Mouse (Mus musculus): ENCODE results near the gene Rimbp3.
"Not testable (repeated sequence)": the region's sequence is repeated elsewhere in the genome, so short reads cannot be mapped to it uniquely, and the experiment has no call there.

Rimbp3 gene

DNA sequence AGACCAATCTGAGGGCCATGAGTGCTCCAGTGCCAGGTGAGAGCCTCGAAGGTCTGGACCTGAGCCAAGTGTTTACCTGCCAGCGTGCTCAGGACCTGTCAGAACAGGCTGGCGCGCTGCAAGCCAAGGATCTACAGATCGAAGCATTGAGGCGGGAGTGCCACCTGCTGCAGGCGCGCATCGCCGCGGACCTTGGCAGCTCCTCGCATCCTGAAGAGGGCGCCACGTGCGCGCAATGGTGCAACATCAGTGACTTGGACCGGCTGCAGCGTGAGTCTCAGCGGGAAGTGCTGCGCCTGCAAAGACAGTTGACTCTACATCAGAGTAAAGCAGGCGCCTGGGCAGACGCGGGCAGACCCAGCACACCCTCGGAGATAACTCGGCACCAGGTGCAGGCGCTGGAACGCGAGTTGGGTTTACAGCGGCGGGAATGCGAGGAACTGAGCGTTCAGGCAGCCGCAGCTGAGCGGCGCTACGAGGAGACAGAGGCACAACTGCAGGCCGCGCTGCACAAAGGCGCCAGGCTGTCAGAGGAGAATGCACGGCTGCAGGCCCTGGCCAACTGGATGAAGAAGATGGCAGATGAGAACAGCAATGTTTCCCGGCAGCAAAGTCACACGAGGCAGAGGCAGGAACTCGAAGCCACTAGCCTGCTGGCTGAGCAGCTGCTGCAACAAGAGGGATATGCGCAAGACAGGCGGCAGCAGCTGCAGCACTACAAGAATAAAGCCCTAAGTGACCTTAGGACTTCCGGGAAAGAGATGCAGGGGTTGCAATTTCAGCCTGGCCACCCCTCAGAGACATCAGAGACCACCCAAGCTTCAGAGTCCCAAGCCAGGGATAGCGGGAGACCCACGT is 1.8 kb downstream of the Rimbp3 start:
- in situ Hi-C loops (cut with MboI; ENCODE audit: low pct_unique_long_range_greater_than_20kb in 1 of 2, low sequenced_read_pairs in 2 of 2, unreplicated experiment in 1 of 2) = loop anchor here in 1 of 2 experiments (5.0 kb wide), 1 partner anchor 52 kb away; no protein-coding TSS in a partner anchor

DNA sequence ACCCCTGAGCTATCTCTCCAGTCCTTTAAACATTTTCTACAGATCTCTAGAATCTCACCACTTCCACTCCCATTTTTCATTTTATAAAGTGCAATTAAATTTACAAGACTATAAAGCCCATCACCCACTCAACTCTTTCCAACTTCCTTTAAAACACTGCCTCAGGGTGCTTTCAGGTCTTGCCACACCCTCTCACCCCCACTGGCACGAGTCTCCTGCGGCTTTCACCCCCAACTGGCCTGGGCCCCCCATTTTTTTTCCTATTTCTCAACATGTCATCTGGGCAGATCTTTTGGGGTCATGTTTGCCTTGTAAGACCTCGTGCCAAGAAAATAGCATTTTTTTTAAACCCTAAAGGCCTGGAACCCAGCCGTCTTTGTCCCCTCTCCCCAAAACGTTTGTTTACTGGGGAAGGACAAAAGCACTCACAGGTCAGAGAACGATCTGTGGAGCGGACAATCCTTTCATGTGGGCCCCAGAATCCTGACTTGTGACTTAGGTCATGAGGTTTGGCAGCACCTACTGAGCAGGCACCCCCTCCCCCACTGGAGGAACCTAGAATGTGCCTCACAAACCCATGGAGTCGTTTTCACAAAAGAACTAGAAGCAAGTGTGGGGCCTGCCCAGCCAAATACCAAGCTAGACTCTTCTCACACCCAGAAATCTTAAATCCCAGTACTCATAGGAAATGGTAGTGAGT is 8.7 kb downstream of the Rimbp3 start:
- in situ Hi-C loops (cut with MboI; ENCODE audit: low pct_unique_long_range_greater_than_20kb in 1 of 2, low sequenced_read_pairs in 2 of 2, unreplicated experiment in 1 of 2) = loop anchor here in 1 of 2 experiments (5.0 kb wide), 1 partner anchor 35 kb away; no protein-coding TSS in a partner anchor

DNA sequence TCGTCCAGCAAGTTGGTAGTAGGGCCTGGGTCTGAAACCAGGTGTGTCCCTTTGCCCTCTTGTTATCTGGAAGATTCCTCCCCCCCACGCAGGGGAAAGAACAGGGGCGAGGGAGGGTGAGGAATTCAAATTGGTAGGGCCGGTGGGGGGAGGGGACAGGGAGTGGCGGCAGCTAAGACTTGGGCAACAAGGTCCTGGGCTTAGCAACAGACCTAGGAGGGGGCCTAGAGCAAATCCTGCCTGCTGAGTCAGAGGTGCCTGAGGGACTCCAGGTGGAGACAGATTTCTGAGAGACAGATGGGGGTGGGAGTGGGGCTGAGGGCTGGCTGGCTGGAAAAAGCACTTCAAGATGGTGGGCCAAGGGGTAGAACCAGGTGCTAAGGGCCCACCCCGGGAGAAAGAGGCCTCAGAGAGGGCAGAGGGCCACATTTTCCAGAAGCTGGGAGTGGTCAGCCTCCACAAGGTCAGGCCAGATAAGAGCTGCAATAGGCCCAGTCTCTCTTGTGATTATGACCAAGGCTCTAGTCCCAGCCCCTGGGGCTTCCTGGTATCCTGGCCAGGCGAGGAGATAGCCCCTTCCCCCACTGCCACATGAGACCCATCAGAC is 11.8 kb downstream of the Rimbp3 start:
- in situ Hi-C loops (cut with MboI; ENCODE audit: low pct_unique_long_range_greater_than_20kb in 1 of 2, low sequenced_read_pairs in 2 of 2, unreplicated experiment in 1 of 2) = no loop called here

- in situ Hi-C loops (cut with MboI; ENCODE audit: low pct_unique_long_range_greater_than_20kb in 1 of 2, low sequenced_read_pairs in 2 of 2, unreplicated experiment in 1 of 2) = no loop called here
These were observed 13.8 kb downstream of the Rimbp3 start for GRCm38 (mm10) chr16:17222197-17222596.

DNA sequence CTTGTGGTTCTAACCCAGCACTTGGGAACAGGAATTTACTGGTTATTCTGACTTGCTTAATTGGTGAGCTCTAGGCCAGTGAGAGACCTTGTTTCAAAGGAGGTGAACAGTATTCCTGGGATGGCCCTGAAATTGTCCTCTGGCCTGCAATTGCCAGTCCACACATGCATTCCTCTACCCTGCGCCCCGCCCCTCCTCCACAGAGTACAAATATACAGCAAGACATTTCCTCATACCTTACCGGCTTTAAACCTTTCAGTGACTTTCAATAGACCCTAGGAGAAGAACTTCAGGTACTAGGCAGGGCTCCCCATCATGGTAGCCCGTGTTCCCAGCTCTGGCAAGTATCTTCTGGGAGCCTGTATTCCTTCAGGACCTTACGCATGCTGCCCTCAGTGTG is 17.2 kb downstream of the Rimbp3 start:
- in situ Hi-C loops (cut with MboI; ENCODE audit: low pct_unique_long_range_greater_than_20kb in 1 of 2, low sequenced_read_pairs in 2 of 2, unreplicated experiment in 1 of 2) = no loop called here

DNA sequence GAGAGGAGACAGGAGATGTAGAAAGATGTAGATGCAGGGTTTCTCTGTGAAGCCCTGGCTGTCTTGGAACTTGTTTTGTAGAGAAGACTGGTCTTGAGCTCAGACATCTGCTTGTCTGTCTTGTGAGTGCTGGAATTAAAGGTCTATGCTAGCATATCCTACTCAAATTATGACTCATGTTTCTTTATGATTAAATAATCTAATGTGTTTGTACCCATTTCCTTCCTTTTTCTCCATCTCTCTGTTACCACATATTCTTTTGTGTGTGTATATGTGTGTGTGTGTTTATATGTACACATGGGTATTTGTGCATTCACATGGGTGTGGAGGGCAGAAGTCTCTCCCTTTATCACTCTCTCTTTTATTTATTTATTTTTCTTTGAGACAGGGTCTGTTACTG is 18.1 kb downstream of the Rimbp3 start:
- in situ Hi-C loops (cut with MboI; ENCODE audit: low pct_unique_long_range_greater_than_20kb in 1 of 2, low sequenced_read_pairs in 2 of 2, unreplicated experiment in 1 of 2) = no loop called here

DNA sequence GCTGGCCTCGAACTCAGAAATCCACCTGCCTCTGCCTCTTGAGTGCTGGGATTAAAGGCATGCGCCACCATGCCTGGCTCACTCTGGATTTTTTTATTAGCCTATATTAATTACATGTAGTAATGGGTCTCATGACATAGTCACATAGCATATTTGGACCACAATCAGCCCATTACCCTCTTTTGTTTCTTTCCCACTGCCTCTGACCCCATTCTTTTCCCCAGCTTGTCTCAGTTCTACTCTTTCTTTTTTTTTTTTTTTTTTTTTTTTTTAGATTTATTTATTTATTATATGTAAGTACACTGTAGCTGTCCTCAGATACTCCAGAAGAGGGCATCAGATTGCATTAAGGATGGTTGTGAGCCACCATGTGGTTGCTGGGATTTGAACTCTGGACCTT is 23.1 kb downstream of the Rimbp3 start:
- in situ Hi-C loops (cut with MboI; ENCODE audit: low pct_unique_long_range_greater_than_20kb in 1 of 2, low sequenced_read_pairs in 2 of 2, unreplicated experiment in 1 of 2) = not testable (repeated sequence)

- in situ Hi-C loops (cut with MboI; ENCODE audit: low pct_unique_long_range_greater_than_20kb in 1 of 2, low sequenced_read_pairs in 2 of 2, unreplicated experiment in 1 of 2) = no loop called here
These were observed 24.6 kb downstream of the Rimbp3 start, which contains the start of gene Hic2 for GRCm38 (mm10) chr16:17232794-17233701. Gene Hic2, plus strand, starts transcription at chr16:17233572.

DNA sequence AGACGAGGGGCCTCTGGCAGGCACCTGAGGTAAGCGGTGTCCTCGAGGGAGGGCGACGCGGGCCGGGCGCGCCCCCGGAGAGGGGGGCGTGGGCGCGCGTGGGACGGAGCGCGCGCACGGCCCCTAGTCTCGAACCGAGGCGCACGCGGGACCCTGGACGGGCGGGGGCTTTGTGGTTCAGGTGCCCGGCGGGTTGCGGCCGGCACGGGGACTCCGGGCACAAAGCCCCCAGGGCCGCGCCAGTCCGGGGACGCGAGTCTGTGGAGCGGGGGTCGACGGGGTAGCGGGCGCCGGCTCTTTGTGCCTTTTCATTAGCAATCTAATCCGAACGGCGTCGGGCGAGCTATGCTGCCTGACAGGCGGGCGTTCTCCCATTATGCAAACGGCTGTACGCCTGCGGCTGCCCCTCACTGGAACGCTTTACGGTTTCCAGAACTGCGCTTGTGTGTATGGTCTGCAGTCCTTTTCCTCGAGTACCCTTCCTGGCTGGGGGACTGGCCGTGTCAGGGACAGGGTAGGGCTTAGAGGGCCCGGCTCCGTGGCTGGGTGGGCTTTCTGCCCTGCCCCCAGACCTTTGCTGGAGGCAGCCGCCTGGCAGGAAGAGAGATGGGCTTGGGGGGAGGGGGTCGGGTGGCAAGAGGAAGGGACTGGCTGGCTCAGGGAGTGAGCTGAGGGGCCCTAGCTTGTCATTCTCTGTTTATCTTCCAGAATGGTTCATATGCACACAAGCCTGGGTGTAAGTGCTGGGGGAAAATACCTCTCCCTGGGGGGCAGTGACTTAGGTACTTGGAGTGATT is 25.5 kb downstream of the Rimbp3 start:
- in situ Hi-C loops (cut with MboI; ENCODE audit: low pct_unique_long_range_greater_than_20kb in 1 of 2, low sequenced_read_pairs in 2 of 2, unreplicated experiment in 1 of 2) = no loop called here

GRCm38 (mm10) chr16:17234499-17234895 is 26.1 kb downstream of the Rimbp3 start:
- in situ Hi-C loops (cut with MboI; ENCODE audit: low pct_unique_long_range_greater_than_20kb in 1 of 2, low sequenced_read_pairs in 2 of 2, unreplicated experiment in 1 of 2) = no loop called here

GRCm38 (mm10) chr16:17234916-17235665 is 26.7 kb downstream of the Rimbp3 start:
- in situ Hi-C loops (cut with MboI; ENCODE audit: low pct_unique_long_range_greater_than_20kb in 1 of 2, low sequenced_read_pairs in 2 of 2, unreplicated experiment in 1 of 2) = no loop called here

DNA sequence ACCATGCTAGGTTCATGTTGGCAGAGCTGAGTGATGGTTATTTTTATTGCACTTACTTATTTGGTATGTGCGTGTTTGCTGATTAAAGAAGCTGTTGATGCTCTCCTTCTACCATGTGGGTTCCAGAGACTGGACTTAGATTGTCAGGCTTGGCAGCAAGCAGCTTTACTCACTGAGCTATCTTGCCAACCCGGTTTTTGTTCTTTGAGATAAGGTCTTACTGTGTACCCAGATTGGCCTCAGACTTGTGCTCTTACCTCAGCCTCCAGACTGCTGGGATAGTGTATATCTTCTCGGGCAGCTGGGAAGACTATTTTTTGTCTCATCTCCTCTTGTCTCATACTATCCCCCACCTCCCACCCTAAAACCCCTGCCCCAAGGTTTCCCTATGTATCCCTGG is 29.2 kb downstream of the Rimbp3 start:
- in situ Hi-C loops (cut with MboI; ENCODE audit: low pct_unique_long_range_greater_than_20kb in 1 of 2, low sequenced_read_pairs in 2 of 2, unreplicated experiment in 1 of 2) = no loop called here

DNA sequence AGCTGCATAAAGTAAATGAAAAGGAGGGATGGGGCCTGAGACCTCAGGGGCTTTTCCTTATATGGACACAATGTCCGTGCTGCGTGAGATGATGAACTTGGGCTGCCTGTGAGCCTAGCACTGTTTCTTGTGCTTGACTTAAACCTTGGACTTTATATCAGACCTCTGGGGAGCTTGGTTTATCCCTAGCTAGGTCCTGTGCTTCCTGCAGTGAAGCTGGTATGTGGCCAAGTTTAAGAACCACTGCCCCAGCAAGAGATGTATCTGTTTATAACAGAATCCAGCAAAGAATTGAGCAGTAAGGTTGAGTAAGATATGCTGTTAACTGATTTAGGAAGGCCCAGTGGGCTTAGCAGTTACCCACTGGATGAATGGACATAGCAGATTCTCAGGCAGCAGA is 31.0 kb downstream of the Rimbp3 start:
- in situ Hi-C loops (cut with MboI; ENCODE audit: low pct_unique_long_range_greater_than_20kb in 1 of 2, low sequenced_read_pairs in 2 of 2, unreplicated experiment in 1 of 2) = no loop called here

DNA sequence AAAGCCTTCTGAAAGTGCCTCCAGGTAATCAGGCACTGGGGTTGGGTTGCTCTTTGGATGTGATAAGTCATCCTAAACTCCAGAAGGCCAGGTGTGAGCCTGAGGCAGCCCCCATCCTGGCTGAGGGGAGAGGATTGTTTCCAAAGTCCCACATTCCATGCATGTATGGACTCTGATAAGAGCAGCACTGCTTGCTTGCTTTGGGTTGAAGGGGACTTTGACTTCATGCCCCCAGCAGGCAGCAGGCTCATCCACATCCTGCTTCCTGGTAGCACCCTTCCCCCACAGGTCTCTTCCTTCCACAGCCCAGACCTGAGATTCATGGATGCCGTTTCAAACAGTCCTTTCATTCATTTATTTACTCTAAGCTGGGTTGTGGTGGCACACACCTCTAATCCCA is 35.3 kb downstream of the Rimbp3 start:
- in situ Hi-C loops (cut with MboI; ENCODE audit: low pct_unique_long_range_greater_than_20kb in 1 of 2, low sequenced_read_pairs in 2 of 2, unreplicated experiment in 1 of 2) = no loop called here

GRCm38 (mm10) chr16:17244996-17245395 is 36.6 kb downstream of the Rimbp3 start:
- in situ Hi-C loops (cut with MboI; ENCODE audit: low pct_unique_long_range_greater_than_20kb in 1 of 2, low sequenced_read_pairs in 2 of 2, unreplicated experiment in 1 of 2) = no loop called here

GRCm38 (mm10) chr16:17247727-17248126 is 39.3 kb downstream of the Rimbp3 start:
- in situ Hi-C loops (cut with MboI; ENCODE audit: low pct_unique_long_range_greater_than_20kb in 1 of 2, low sequenced_read_pairs in 2 of 2, unreplicated experiment in 1 of 2) = no loop called here

DNA sequence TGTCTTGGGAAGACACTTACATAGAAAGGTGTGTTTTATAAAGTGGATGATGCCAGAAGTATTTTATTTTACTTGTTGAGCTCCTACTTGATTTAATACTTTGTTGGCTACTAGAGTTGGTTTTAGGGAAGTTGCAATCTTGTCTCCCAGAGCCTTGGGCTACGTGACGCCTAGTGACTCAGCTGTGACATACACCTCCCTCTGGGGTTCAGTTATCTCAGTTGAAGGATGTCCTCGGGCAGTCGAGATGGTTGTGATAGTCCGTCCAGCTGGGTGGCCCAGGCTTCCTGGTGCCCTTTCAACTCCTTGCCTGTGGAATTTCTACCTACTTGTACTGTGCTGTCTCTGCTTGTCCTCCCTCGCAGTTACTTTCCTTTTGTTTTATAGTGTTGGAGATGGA is 40.7 kb downstream of the Rimbp3 start:
- in situ Hi-C loops (cut with MboI; ENCODE audit: low pct_unique_long_range_greater_than_20kb in 1 of 2, low sequenced_read_pairs in 2 of 2, unreplicated experiment in 1 of 2) = no loop called here
